Mouse (Mus musculus) lung, postnatal 0 days (tissue): ENCODE measurements around the gene Ccdc173.
"Not testable (repeated sequence)": the region's sequence is repeated elsewhere in the genome, so short reads cannot be mapped to it uniquely, and the experiment has no call there.

Experiments used
- CTCF ChIP-seq: IDR thresholded peaks from 2 replicates; pipeline ENCODE4 v1.5.1; 2016; ENCODE audit warnings: antibody characterized with exemption, mild to moderate bottlenecking
- EP300 ChIP-seq: IDR thresholded peaks from 2 replicates; pipeline ENCODE4 v1.6.1; 2016; ENCODE audit warnings: antibody characterized with exemption, mild to moderate bottlenecking, control low read depth

DNA sequence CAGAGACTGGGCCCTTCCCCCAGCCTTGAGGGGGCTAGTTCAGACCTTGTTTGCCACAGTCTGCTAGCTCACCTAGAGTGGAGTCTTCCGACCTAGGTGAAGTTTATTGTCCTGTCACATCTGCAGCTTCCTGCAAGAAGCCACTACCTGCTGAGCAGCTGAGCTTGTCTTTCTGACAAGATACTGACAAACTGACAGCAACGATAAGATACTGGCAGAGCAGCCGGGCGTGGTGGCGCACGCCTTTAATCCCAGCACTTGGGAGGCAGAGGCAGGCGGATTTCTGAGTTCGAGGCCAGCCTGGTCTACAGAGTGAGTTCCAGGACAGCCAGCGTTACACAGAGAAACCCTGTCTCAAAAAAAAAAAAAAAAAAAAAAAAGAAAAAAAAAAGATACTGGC, 15.3 kb upstream of the Ccdc173 start:
- TF ChIP-seq CTCF, EP300: not testable (repeated sequence)
